ENCODE assay signal across 8 mouse cellular contexts in the genomic region with DNA sequence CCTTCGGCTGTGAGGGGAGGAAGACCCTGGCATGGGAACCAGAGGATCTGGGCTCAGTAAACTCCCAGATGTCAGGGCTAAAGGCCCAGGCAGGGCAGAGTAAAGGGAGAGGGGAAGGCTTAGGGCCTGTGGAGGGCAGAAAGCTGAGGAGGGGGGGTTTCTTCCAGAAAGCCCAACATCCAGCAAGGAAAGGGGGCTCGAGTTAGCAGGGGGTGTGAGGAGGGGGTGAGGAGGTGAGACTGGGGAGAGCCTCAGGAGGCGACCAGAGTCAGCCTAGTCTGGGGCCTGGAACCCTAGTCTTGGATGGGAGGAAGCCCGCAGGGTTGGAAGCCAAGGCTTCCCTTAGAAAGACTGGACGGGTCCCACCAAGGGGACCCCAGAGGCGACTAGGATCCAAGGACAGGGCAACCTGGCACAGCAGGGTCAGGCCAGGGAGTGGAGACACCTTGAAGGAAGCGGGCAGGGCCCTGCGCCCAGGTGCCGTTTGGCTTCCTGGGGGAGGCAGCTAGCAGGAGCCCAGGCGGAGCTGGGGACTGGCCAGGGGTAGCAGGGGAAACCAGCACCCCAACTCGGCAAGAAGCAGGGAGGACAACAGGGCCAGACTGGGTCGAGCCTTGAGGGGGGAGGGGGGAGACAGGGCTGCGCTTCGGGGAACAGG. TPM values are rescaled to one million over a fixed set of nuclear protein-coding genes. Genes with fewer than 3 reads are reported as not detected.
DNase-seq lines count a peak whose midpoint lies in the region; ATAC-seq and TF ChIP-seq lines count a peak whose summit lies in the region.

No protein-coding gene starts in this region.

- peak; percentile 4 for ATAC-seq in intestine, postnatal 0 days
- ATAC-seq in neural tube, embryonic 12.5 days (ENCODE audit: low FRiP score, low read depth): peak; percentile 31

- H3K27ac ChIP-seq in thymus, adult 2 months (ENCODE audit: control insufficient read depth, insufficient read depth, low read length): no peak overlapping the region
- peak overlapping the region; percentile 66; the same call in 1 of the 2 replicates for H3K27ac ChIP-seq in intestine, postnatal 0 days (ENCODE audit: low read depth, low read length)
- peak overlapping the region; percentile 74; the same call in 1 of the 2 replicates for H3K27ac ChIP-seq in neural tube, embryonic 12.5 days

- no peaks in the 10 kb centered on the region for H3K36me3 ChIP-seq in thymus, adult 2 months (ENCODE audit: control insufficient read depth, insufficient read depth, low read length)
- H3K36me3 ChIP-seq in intestine, postnatal 0 days (ENCODE audit: control insufficient read depth, insufficient read depth): no peaks in the 10 kb centered on the region; the same call in 1 of the 2 replicates
- peaks cover 6% of the 10 kb centered on the region; the same call in 1 of the 2 replicates for H3K36me3 ChIP-seq in neural tube, embryonic 12.5 days

- no peak for TF ChIP-seq CTCF in thymus, adult 2 months (IDR thresholded peaks at IDR 0.05; ENCODE audit: borderline replicate concordance, control insufficient read depth, extremely low read depth, insufficient read depth, low read length, poor library complexity)
- no peak for TF ChIP-seq CTCF in intestine, postnatal 0 days (IDR thresholded peaks at IDR 0.05; ENCODE audit: low read depth)

- peak overlapping the region; percentile 95 for H3K4me2 ChIP-seq in intestine, postnatal 0 days (replicated peaks; ENCODE audit: low read depth)
- peak overlapping the region; percentile 96 for H3K4me2 ChIP-seq in neural tube, embryonic 12.5 days (replicated peaks)

- WGBS in thymus, adult 2 months: 11% methylated on average over 14 of the region's 14 CpGs
- 11% methylated on average over 14 of the region's 14 CpGs for WGBS in intestine, postnatal 0 days
- WGBS in neural tube, embryonic 12.5 days: 10% methylated on average over 14 of the region's 14 CpGs

- peak overlapping the region; percentile 94 for H3K9ac ChIP-seq in intestine, postnatal 0 days (ENCODE audit: low read depth, low read length)
- peak overlapping the region; percentile 92 for H3K9ac ChIP-seq in neural tube, embryonic 12.5 days

- peak overlapping the region; percentile 91 for H3K4me3 ChIP-seq in thymus, adult 2 months (ENCODE audit: control insufficient read depth, insufficient read depth, low read length)
- peak overlapping the region; percentile 92 for H3K4me3 ChIP-seq in intestine, postnatal 0 days (ENCODE audit: low read depth, low read length)
- H3K4me3 ChIP-seq in neural tube, embryonic 12.5 days: peak overlapping the region; percentile 96

- 0 out of 2 replicates have a peak, but pooled peaks have one; percentile 9 for TF ChIP-seq POLR2A in thymus, adult 2 months (IDR thresholded peaks at IDR 0.05; ENCODE audit: control insufficient read depth, extremely low read depth, insufficient read depth, low read length, poor library complexity)

- H3K9me3 ChIP-seq in intestine, postnatal 0 days (ENCODE audit: control insufficient read depth): no peaks in the 10 kb centered on the region
- no peaks in the 10 kb centered on the region for H3K9me3 ChIP-seq in neural tube, embryonic 12.5 days

- H3K27me3 ChIP-seq in thymus, adult 2 months (ENCODE audit: control insufficient read depth, insufficient read depth, low read length): no peaks in the 10 kb centered on the region
- no peaks in the 10 kb centered on the region for H3K27me3 ChIP-seq in intestine, postnatal 0 days (replicated peaks; ENCODE audit: control insufficient read depth, insufficient read depth, low read length)
- 0 out of 2 replicates have a peak, but pooled peaks cover under 1% of the 10 kb centered on the region for H3K27me3 ChIP-seq in neural tube, embryonic 12.5 days (replicated peaks)

- H3K4me1 ChIP-seq in thymus, adult 2 months (replicated peaks; ENCODE audit: control insufficient read depth, insufficient read depth, low read length): peaks cover 19% of the 10 kb centered on the region
- H3K4me1 ChIP-seq in intestine, postnatal 0 days (replicated peaks; ENCODE audit: control insufficient read depth, insufficient read depth, low read length): no peaks in the 10 kb centered on the region
- H3K4me1 ChIP-seq in neural tube, embryonic 12.5 days: peaks cover 26% of the 10 kb centered on the region

- peak; percentile 41 for DNase-seq in embryo, embryonic 9.5 days (ENCODE audit: extremely low spot score)
- no peak for DNase-seq in embryo, embryonic 10.5 days (ENCODE audit: low spot score)
- DNase-seq in thymus, adult 2 months: no peak
- no peak for DNase-seq in thymus, adult 18-20 months
- DNase-seq in thymus, postnatal 14 days: no peak
- DNase-seq in spleen, adult 18-20 months: no peak

RNA-seq across cellular contexts. Expression of a gene that starts 1.1 kb away (rescaled TPM):
- polyA plus RNA-seq in thymus, adult 2 months (2012; rRNA removed): 36.3 and 48.8 TPM in 2 replicates
- 4.2 and 4.7 TPM in 2 replicates for polyA plus RNA-seq in intestine, postnatal 0 days (2015; fragmentation: Nextera tagmentation; extraction: Ambion mirVana)
- polyA plus RNA-seq in neural tube, embryonic 12.5 days (2016; fragmentation: Nextera tagmentation; extraction: Ambion mirVana): 19.9 and 21.7 TPM in 2 replicates

RNA-seq across cellular contexts. Expression of a gene that starts 5.6 kb away (rescaled TPM):
- polyA plus RNA-seq in thymus, adult 2 months (2012; rRNA removed): 0.94 and 1.0 TPM in 2 replicates
- polyA plus RNA-seq in intestine, postnatal 0 days (2015; fragmentation: Nextera tagmentation; extraction: Ambion mirVana): 1.1 and 1.9 TPM in 2 replicates
- polyA plus RNA-seq in neural tube, embryonic 12.5 days (2016; fragmentation: Nextera tagmentation; extraction: Ambion mirVana): 1.2 and 1.6 TPM in 2 replicates

RNA-seq across cellular contexts. Expression of a gene that starts 50.6 kb away (rescaled TPM):
- 13.2 and 15.5 TPM in 2 replicates for polyA plus RNA-seq in thymus, adult 2 months (2012; rRNA removed)
- 3.4 TPM in 2 replicates for polyA plus RNA-seq in intestine, postnatal 0 days (2015; fragmentation: Nextera tagmentation; extraction: Ambion mirVana)
- polyA plus RNA-seq in neural tube, embryonic 12.5 days (2016; fragmentation: Nextera tagmentation; extraction: Ambion mirVana): 4.6 and 5.7 TPM in 2 replicates

RNA-seq across cellular contexts. Expression of a gene that starts 50.7 kb away (rescaled TPM):
- polyA plus RNA-seq in thymus, adult 2 months (2012; rRNA removed): 86.7 and 90.2 TPM in 2 replicates
- 108 and 118 TPM in 2 replicates for polyA plus RNA-seq in intestine, postnatal 0 days (2015; fragmentation: Nextera tagmentation; extraction: Ambion mirVana)
- 50.6 and 51.0 TPM in 2 replicates for polyA plus RNA-seq in neural tube, embryonic 12.5 days (2016; fragmentation: Nextera tagmentation; extraction: Ambion mirVana)

RNA-seq across cellular contexts. Expression of a gene that starts 53.0 kb away (rescaled TPM):
- polyA plus RNA-seq in thymus, adult 2 months (2012; rRNA removed): 19.3 and 332 TPM in 2 replicates
- 25.2 and 26.2 TPM in 2 replicates for polyA plus RNA-seq in intestine, postnatal 0 days (2015; fragmentation: Nextera tagmentation; extraction: Ambion mirVana)
- polyA plus RNA-seq in neural tube, embryonic 12.5 days (2016; fragmentation: Nextera tagmentation; extraction: Ambion mirVana): 0.20 and 0.35 TPM in 2 replicates
